Comparison of ENCODE assay signal across 11 mouse cellular contexts in genomic region chr12:89377051-89377643, GRCm38 (mm10).
A peak's percentile ranks its signal among the peaks of the same experiment; 100 is the strongest.
DNase-seq lines count a peak whose midpoint lies in the region; ATAC-seq lines count a peak whose summit lies in the region.
"Had no signal": no experiment of that assay in that cellular context is flagged by ENCODE, and none has a peak within 500 bp of the region (broad histone marks: within the 10 kb centered on the region; RNA-seq: fewer than 3 reads in every experiment).

No protein-coding gene starts in this region.

- no peaks in the 10 kb centered on the region for H3K4me1 ChIP-seq in forebrain, embryonic 14.5 days (ENCODE audit: control insufficient read depth, insufficient read depth, low read length)
- peaks cover 9% of the 10 kb centered on the region for H3K4me1 ChIP-seq in midbrain, embryonic 16.5 days (ENCODE audit: control insufficient read depth, insufficient read depth, low read length)

- no peak overlapping the region for H3K4me2 ChIP-seq in forebrain, embryonic 14.5 days (ENCODE audit: low read length)
- no peak overlapping the region for H3K4me2 ChIP-seq in midbrain, embryonic 16.5 days (ENCODE audit: low read length)

- 46% methylated on average over 5 of the region's 5 CpGs for WGBS in forebrain, embryonic 14.5 days
- 40% methylated on average over 5 of the region's 5 CpGs for WGBS in midbrain, embryonic 16.5 days

- no peak overlapping the region for H3K9ac ChIP-seq in forebrain, embryonic 14.5 days (ENCODE audit: low read length)
- H3K9ac ChIP-seq in midbrain, embryonic 16.5 days (ENCODE audit: low read depth, low read length), result no peak overlapping the region

- H3K27ac ChIP-seq in forebrain, embryonic 14.5 days (ENCODE audit: low read depth, low read length), result peak overlapping the region; percentile 67
- peak overlapping the region; percentile 65 for H3K27ac ChIP-seq in midbrain, embryonic 16.5 days (ENCODE audit: low read length)

- peak; percentile 79 for ATAC-seq in forebrain, embryonic 14.5 days
- ATAC-seq in midbrain, embryonic 16.5 days, result peak; percentile 90

- H3K4me3 ChIP-seq in forebrain, embryonic 14.5 days (ENCODE audit: low read depth, low read length), result no peak overlapping the region
- H3K4me3 ChIP-seq in midbrain, embryonic 16.5 days (ENCODE audit: low read depth, low read length), result no peak overlapping the region

- no peaks in the 10 kb centered on the region for H3K9me3 ChIP-seq in forebrain, embryonic 14.5 days (replicated peaks; ENCODE audit: control insufficient read depth, low read length)
- H3K9me3 ChIP-seq in midbrain, embryonic 16.5 days (replicated peaks; ENCODE audit: control insufficient read depth, low read length, poor library complexity, severe bottlenecking), result no peaks in the 10 kb centered on the region

- peak; percentile 90 for DNase-seq in brain, adult 2 months (ENCODE audit: low read depth, low spot score)
- peak; percentile 56 for DNase-seq in forebrain, embryonic 14.5 days (ENCODE audit: low spot score)
- DNase-seq in layer of hippocampus, adult 9-11 months, result peak; percentile 80
- no peak for DNase-seq in cerebellum, adult 9-10 months
- no peak for DNase-seq in gastrocnemius, postnatal 10 days
- no peak for DNase-seq in spleen, postnatal 4 days (ENCODE audit: low spot score in 2 of 2)
- DNase-seq: cerebellum, postnatal 14 days; heart, postnatal 36 days; lung, postnatal 4 days; thymus, adult 2 months had no signal

- no peaks in the 10 kb centered on the region for H3K27me3 ChIP-seq in forebrain, embryonic 14.5 days (replicated peaks; ENCODE audit: control insufficient read depth, insufficient read depth, low read length)
- H3K27me3 ChIP-seq in midbrain, embryonic 16.5 days (ENCODE audit: control insufficient read depth, insufficient read depth, low read depth, low read length), result no peaks in the 10 kb centered on the region

- H3K36me3 ChIP-seq in forebrain, embryonic 14.5 days (ENCODE audit: control insufficient read depth, insufficient read depth, low read length), result no peaks in the 10 kb centered on the region
- no peaks in the 10 kb centered on the region for H3K36me3 ChIP-seq in midbrain, embryonic 16.5 days (ENCODE audit: control insufficient read depth, insufficient read depth, low read length)

Comparison
In these comparisons a context has a peak if more than half of its experiments do, and no peak if none do; other contexts are left out.
1. DNase-seq: peak in brain, adult 2 months (single experiment), forebrain, embryonic 14.5 days (single experiment) and layer of hippocampus, adult 9-11 months (single experiment); none in cerebellum, adult 9-10 months (single experiment), gastrocnemius, postnatal 10 days (single experiment) and spleen, postnatal 4 days (0 of 2).